Mouse (Mus musculus): ENCODE results near the gene Spns3.

The Spns3 gene

GRCm38 (mm10) chr11:72446311-72447105 is 103.8 kb downstream of the Spns3 start:
- DNase-seq = peak; percentile 54 to 79

Data from kidney, postnatal 36 days (tissue).